Mouse (Mus musculus): ENCODE measurements around the gene Lrrc7. TPM values are rescaled to one million over a fixed set of nuclear protein-coding genes. Genes with fewer than 3 reads are reported as not detected.
A peak's percentile ranks its signal among the peaks of the same experiment; 100 is the strongest.

Gene Lrrc7
- polyA plus RNA-seq, 1 experiment from 2014 or later, result 0.07 TPM

DNA sequence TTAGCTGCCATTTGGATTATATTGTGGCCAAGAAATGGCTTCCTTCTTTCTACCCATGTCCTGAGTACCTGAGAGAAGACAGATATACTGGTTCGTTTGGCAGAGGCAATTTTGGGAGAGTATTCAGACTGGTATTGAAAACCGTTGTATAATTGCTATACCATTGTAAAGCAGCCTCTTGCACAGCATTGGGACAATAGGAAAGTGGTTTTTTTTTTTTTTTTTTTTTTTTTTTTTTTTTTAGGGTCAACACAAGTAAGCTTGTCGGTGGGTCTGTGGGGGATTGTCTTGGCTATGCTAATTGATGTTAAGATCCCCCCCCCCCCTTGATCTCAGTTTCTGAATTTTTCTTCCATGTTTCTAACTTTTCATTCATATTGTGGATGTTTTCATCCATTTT, 523.9 kb downstream of the Lrrc7 start:
- H3K9ac ChIP-seq, result no peak overlapping the region
- H3K27ac ChIP-seq, result no peak overlapping the region

DNA sequence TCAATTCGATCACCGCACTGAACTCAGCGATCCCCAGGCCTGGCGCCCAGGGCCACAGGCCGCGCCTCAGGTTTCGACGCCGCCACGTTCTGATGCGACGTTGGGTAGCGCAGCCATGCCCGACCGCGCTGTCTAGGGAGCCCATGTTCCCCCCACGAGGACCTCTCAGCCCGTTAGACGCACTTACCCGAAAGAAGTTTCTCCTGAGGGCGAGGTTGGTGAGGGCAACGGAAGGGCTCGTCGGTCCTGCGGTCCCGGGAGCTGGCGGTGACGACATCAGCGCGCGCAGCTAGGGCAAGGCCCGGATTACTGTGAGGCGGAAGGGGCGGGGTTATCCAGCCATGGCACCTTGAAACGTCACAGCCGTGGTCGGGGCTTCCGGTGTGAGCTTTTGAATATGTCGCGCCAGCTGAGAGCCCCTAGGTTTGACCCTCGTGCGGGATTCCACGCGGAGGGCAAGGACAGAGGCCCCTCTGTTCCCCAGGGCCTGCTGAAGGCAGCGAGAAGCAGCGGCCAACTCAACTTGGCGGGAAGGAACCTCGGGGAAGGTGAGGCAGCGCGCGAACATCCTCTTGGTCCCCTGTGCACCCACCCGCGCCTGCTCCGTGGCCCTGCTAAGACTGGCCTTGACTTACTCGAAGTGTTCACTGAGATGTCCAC, 525.6 kb downstream of the Lrrc7 start, which contains the start of the genes Srsf11 and Lrrc40:
TSS of gene Srsf11 (minus strand) at position 311 of the 660 bp plus-strand sequence.
TSS of gene Lrrc40 (plus strand) at position 334 of the 660 bp plus-strand sequence.
- Histone ChIP-seq H3K27me3 (replicated peaks) (no peaks in the 10 kb centered on the region), H3K4me1 (peaks cover 44% of the 10 kb centered on the region), H3K36me3 (peaks cover 5% of the 10 kb centered on the region), H3K4me2 (peak within 1 kb of the TSS; percentile 82), H3K27ac (peak within 1 kb of the TSS; percentile 92), H3K9ac (peak within 1 kb of the TSS; percentile 91), H3K4me3 (peak within 1 kb of the TSS; percentile 87), H3K9me3 (replicated peaks) (no peaks in the 10 kb centered on the region)
- ATAC-seq, result peak; percentile 91
- under 1% methylated on average over 55 of the region's 55 CpGs for WGBS (ENCODE audit: insufficient replicate concordance)

More for the DNA sequence above, 523.9 kb downstream of the Lrrc7 start:
- Histone ChIP-seq H3K4me3 (peak overlapping the region; percentile 87; the same call in 1 of the 2 replicates), H3K27me3 (replicated peaks) (no peaks in the 10 kb centered on the region), H3K4me1 (peaks cover 31% of the 10 kb centered on the region), H3K9me3 (replicated peaks) (no peaks in the 10 kb centered on the region), H3K4me2 (peak overlapping the region; percentile 82), H3K36me3 (peaks cover 10% of the 10 kb centered on the region)
- ATAC-seq, result no peak
- WGBS (ENCODE audit: insufficient replicate concordance), result 87% methylated on average over 3 of the region's 3 CpGs

DNA sequence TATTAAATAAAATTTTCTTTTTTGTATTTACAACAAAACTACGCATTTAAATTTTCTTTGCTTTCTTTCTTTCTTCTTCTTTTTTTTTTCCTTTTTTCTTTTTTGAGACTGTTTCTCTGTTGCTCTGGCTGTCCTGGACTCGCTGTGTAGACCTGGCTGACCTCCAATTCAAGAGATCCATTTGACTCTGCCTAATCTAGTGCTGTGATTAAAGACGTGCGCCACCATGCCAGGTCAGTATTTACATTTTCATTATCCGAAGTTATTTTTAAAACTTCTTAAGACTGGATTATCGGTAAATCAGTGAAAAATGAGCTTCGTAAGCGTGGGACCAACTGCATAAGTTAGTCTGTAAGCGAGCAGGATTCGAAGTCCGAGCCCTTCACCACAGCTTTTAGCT, 526.2 kb downstream of the Lrrc7 start:
- Histone ChIP-seq H3K4me3 (peak overlapping the region; percentile 87), H3K36me3 (peaks cover 5% of the 10 kb centered on the region), H3K27ac (peak overlapping the region; percentile 92), H3K27me3 (replicated peaks) (no peaks in the 10 kb centered on the region), H3K4me2 (peak overlapping the region; percentile 82), H3K9ac (peak overlapping the region; percentile 91), H3K4me1 (peaks cover 44% of the 10 kb centered on the region), H3K9me3 (replicated peaks) (no peaks in the 10 kb centered on the region)
- 2% methylated on average over 11 of the region's 11 CpGs for WGBS (ENCODE audit: insufficient replicate concordance)
- no peak for ATAC-seq
